Mouse (Mus musculus) E14TG2a.4 (cell line): ENCODE measurements at regions not wholly inside any gene's neighbourhood (a gene's known extent, or its start where the extent isn't known, plus 50 kb on each side); places are given as distances from the start of the nearest gene placed in this dataset.

Experiments used
- H3K27me3 ChIP-seq: 2 replicates; pipeline ENCODE4 v1.6.1; 2014; ENCODE audit warnings: low read length, control low read depth; ENCODE audit not compliant: insufficient read depth
- H3K36me3 ChIP-seq: 2 replicates; pipeline ENCODE4 v1.6.1; 2014; ENCODE audit warnings: low read length, control low read depth; ENCODE audit not compliant: insufficient read depth
- H3K4me1 ChIP-seq: replicated peaks from 2 replicates; pipeline ENCODE4 v1.6.1; 2014; ENCODE audit warnings: low read depth, low read length, control low read depth
- H3K4me3 ChIP-seq: replicated peaks from 2 replicates; pipeline ENCODE4 v1.5.1; 2014; ENCODE audit warnings: mild to moderate bottlenecking, low read length
- H3K9me3 ChIP-seq: 2 replicates; pipeline ENCODE4 v1.6.1; 2014; ENCODE audit warnings: low read length, control low read depth
- CTCF ChIP-seq: conservative IDR thresholded peaks from 2 replicates; pipeline ENCODE4 v1.5.1; 2014; ENCODE audit warnings: low read length
- NANOG ChIP-seq: IDR thresholded peaks from 2 replicates; pipeline ENCODE4 v1.6.1; 2014; ENCODE audit warnings: borderline replicate concordance, low read length, mixed read lengths
- POU5F1 ChIP-seq: IDR thresholded peaks from 2 replicates; pipeline ENCODE4 v1.6.1; 2014; ENCODE audit warnings: low read length, borderline replicate concordance

- H3K27me3 ChIP-seq: no peaks in the 10 kb centered on the region
- H3K9me3 ChIP-seq: no peaks in the 10 kb centered on the region
- no peak overlapping the region for H3K4me3 ChIP-seq
- no peaks in the 10 kb centered on the region for H3K36me3 ChIP-seq
- H3K4me1 ChIP-seq: no peaks in the 10 kb centered on the region
- TF ChIP-seq NANOG (no peak), POU5F1 (no peak), CTCF (no peak)
Observed at GRCm38 (mm10) chr7:54633930-54634329, 201.4 kb upstream of the Luzp2 start.

GRCm38 (mm10) chr7:54634348-54635035 lies 200.8 kb upstream of the Luzp2 start:
- TF ChIP-seq NANOG (no peak), POU5F1 (no peak), CTCF (no peak)
- H3K27me3 ChIP-seq: no peaks in the 10 kb centered on the region

GRCm38 (mm10) chr7:54645314-54645713 lies 190.0 kb upstream of the Luzp2 start:
- Histone ChIP-seq H3K27me3 (no peaks in the 10 kb centered on the region), H3K36me3 (no peaks in the 10 kb centered on the region), H3K4me3 (no peak overlapping the region), H3K4me1 (no peaks in the 10 kb centered on the region; the same call in 1 of the 2 replicates), H3K9me3 (no peaks in the 10 kb centered on the region)
- no peak for TF ChIP-seq POU5F1
- no peak for TF ChIP-seq NANOG
- no peak for TF ChIP-seq CTCF

More at GRCm38 (mm10) chr7:54634348-54635035, 200.8 kb upstream of the Luzp2 start:
- Histone ChIP-seq H3K9me3 (no peaks in the 10 kb centered on the region), H3K36me3 (no peaks in the 10 kb centered on the region), H3K4me1 (no peaks in the 10 kb centered on the region), H3K4me3 (no peak overlapping the region)

- Histone ChIP-seq H3K4me1 (no peaks in the 10 kb centered on the region; the same call in 1 of the 2 replicates), H3K36me3 (no peaks in the 10 kb centered on the region), H3K9me3 (no peaks in the 10 kb centered on the region), H3K27me3 (no peaks in the 10 kb centered on the region), H3K4me3 (no peak overlapping the region)
- TF ChIP-seq CTCF (no peak), NANOG (no peak), POU5F1 (no peak)
Observed at GRCm38 (mm10) chr7:54649025-54649424, 186.3 kb upstream of the Luzp2 start.
